Mouse (Mus musculus) B cell, adult 2 months (primary cell): ENCODE measurements around the gene Ovol1.

Experiments used
- DNase-seq, 2 experiments: peaks; one replicate each; pipeline ENCODE4 v3.0.0; 2022

Ovol1 gene

GRCm38 (mm10) chr19:5515840-5516777 is 44.3 kb downstream of the Ovol1 start:
- peak; percentile 18 to 30 for DNase-seq

- no peak for DNase-seq
Observed at GRCm38 (mm10) chr19:5513005-5513349, 47.5 kb downstream of the Ovol1 start.

GRCm38 (mm10) chr19:5512091-5513004 is 48.1 kb downstream of the Ovol1 start:
- DNase-seq = peak; percentile 62 to 68

GRCm38 (mm10) chr19:5511074-5511632 is 49.3 kb downstream of the Ovol1 start:
- peak; percentile 26 to 30 for DNase-seq

GRCm38 (mm10) chr19:5510031-5511026 is 50.1 kb downstream of the Ovol1 start, which contains the start of gene Snx32:
TSS of gene Snx32 (minus strand) at chr19:5510538.
- peak; percentile 93 to 95 for DNase-seq

- no peak for DNase-seq
Observed at GRCm38 (mm10) chr19:5503687-5504086, 56.8 kb downstream of the Ovol1 start, which contains the start of gene 1700020D05Rik. TSS of gene 1700020D05Rik (minus strand) at chr19:5503787.

- no peak for DNase-seq
Observed at GRCm38 (mm10) chr19:5500330-5500875, 60.0 kb downstream of the Ovol1 start.
